Mouse (Mus musculus): ENCODE measurements around the gene Pacs1. TPM values are rescaled to one million over a fixed set of nuclear protein-coding genes. Genes with fewer than 3 reads are reported as not detected.
"Not testable (repeated sequence)": the region's sequence is repeated elsewhere in the genome, so short reads cannot be mapped to it uniquely, and the experiment has no call there.

The Pacs1 gene
- polyA plus RNA-seq, 1 experiment: not detected

DNA sequence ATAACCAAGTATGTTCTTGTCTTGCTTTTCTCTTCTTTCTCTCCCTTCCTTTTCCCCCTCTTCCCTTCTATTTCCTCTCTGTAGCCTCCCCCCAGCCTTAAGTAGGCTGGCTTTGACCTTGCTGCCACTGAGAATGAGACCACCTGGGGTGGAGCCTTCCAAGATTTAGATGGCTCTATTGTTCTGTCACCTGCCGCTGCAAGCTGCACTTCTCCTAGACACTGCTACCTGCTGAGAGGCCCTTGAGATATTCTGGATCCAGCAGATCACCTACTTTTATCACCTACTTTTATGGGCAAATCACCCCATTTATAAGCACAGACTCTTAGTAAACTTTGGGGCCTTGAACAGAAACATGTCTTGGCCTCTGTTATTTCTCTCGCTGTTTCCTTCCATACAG is 48.3 kb downstream of the Pacs1 start:
- Histone ChIP-seq H3K4me1 (ENCODE audit: control insufficient read depth, insufficient read depth, low read length) (no peaks in the 10 kb centered on the region), H3K4me3 (ENCODE audit: insufficient read depth, low read depth, low read length) (no peak overlapping the region), H3K27ac (ENCODE audit: insufficient read depth, low read depth, low read length) (no peak overlapping the region)
- TF ChIP-seq POLR2A (IDR thresholded peaks at IDR 0.05; ENCODE audit: insufficient read depth, low read depth, low read length): no peak
- no peak for TF ChIP-seq CTCF (IDR thresholded peaks at IDR 0.05; ENCODE audit: insufficient read depth, low read depth, low read length)
- WGBS: 60% methylated on average over 2 of the region's 2 CpGs

DNA sequence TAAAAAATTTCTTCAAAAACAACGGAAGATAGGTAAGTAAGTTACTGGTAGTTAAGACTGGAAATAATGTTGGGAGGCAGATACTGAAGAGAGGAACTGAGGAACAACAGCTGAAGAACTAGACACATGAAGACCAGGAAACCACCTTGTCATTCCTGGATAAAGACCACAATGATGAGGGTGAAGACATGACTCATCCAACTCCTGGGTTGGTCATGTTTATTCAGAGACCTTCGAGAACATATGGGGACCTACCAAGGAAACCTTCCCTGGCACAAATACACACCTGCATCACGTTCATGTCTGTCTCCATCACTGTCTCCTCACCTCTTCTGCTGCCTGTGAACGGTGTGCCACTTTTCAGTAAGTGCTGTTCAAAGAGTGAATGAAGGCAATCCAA is 48.8 kb downstream of the Pacs1 start:
- no peak overlapping the region for H3K4me3 ChIP-seq (ENCODE audit: insufficient read depth, low read depth, low read length)
- WGBS: 92% methylated on average over 4 of the region's 4 CpGs
- no peak overlapping the region for H3K27ac ChIP-seq (ENCODE audit: insufficient read depth, low read depth, low read length)
- no peaks in the 10 kb centered on the region for H3K4me1 ChIP-seq (ENCODE audit: control insufficient read depth, insufficient read depth, low read length)
- no peak for TF ChIP-seq CTCF (IDR thresholded peaks at IDR 0.05; ENCODE audit: insufficient read depth, low read depth, low read length)

DNA sequence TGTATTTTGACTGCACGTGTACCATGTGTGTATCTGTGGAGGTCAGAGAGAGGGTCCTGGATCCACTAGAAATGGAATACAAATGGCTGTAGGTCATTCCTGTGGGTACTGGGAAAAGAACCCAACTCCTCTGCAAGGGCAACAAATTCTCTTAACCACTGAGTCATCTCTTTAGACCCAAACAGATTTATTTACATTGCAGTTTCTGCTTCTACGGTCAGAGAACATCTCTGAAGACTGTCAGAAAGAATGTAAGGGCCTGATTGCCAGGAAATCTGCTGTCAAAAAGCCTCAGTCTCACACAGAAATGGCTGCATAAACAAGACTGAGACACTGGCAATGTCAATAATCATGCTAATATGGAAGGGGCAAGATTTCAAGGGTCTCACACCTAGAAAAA is 51.0 kb downstream of the Pacs1 start:
- no peak for TF ChIP-seq CTCF (IDR thresholded peaks at IDR 0.05; ENCODE audit: insufficient read depth, low read depth, low read length)
- no peak for TF ChIP-seq POLR2A (IDR thresholded peaks at IDR 0.05; ENCODE audit: insufficient read depth, low read depth, low read length)
- Histone ChIP-seq H3K27ac (ENCODE audit: insufficient read depth, low read depth, low read length) (no peak overlapping the region), H3K4me3 (ENCODE audit: insufficient read depth, low read depth, low read length) (no peak overlapping the region), H3K4me1 (ENCODE audit: control insufficient read depth, insufficient read depth, low read length) (no peaks in the 10 kb centered on the region)
- WGBS: 87% methylated on average over 2 of the region's 2 CpGs

DNA sequence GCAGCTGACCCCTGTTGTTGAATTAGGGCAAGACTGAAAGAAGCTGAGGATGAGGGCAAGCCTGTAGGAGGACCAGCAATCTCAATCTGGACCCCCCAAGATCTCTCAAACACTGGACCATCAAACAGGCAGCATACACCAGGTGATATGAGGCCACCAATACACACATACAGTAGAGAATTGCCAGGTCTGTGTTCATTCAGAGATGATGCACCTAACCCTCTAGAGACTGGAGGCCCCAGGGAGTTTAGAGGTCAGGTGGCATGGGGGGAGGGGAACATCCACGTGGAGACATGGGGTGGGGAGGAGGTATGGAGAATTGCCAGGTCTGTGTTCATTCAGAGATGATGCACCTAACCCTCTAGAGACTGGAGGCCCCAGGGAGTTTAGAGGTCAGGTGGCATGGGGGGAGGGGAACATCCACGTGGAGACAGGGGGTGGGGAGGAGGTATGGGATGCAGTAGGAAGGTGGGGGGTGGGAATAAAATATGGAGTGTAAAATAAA is 51.6 kb downstream of the Pacs1 start:
- not testable (repeated sequence) for H3K4me1 ChIP-seq (ENCODE audit: control insufficient read depth, insufficient read depth, low read length); H3K4me3 ChIP-seq (ENCODE audit: insufficient read depth, low read depth, low read length); H3K27ac ChIP-seq (ENCODE audit: insufficient read depth, low read depth, low read length)
- 25% methylated on average over 2 of the region's 2 CpGs for WGBS

DNA sequence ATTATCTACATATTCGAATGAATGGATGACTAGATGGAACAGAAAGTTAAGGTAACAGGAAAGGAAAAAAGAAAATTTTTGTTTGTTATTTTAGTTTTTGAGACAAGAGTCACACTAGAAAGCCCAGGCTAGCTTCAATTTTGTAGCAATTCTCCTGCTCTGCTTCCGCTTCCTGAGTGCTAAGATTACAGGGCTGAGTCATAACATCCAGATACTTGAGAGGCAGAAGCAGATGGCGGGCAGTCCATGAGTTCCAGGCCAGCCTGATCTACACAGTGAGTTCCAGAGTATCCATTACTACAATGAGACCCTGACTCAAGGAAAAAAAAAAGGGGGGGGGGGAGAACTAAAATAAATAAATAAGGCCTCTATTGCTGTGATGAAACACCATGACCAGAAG is 52.5 kb downstream of the Pacs1 start:
- Histone ChIP-seq H3K27ac (ENCODE audit: insufficient read depth, low read depth, low read length) (no peak overlapping the region), H3K4me1 (ENCODE audit: control insufficient read depth, insufficient read depth, low read length) (no peaks in the 10 kb centered on the region), H3K4me3 (ENCODE audit: insufficient read depth, low read depth, low read length) (no peak overlapping the region)
- 93% methylated on average over 3 of the region's 3 CpGs for WGBS
- TF ChIP-seq CTCF (IDR thresholded peaks at IDR 0.05; ENCODE audit: insufficient read depth, low read depth, low read length) (no peak), POLR2A (IDR thresholded peaks at IDR 0.05; ENCODE audit: insufficient read depth, low read depth, low read length) (no peak)

DNA sequence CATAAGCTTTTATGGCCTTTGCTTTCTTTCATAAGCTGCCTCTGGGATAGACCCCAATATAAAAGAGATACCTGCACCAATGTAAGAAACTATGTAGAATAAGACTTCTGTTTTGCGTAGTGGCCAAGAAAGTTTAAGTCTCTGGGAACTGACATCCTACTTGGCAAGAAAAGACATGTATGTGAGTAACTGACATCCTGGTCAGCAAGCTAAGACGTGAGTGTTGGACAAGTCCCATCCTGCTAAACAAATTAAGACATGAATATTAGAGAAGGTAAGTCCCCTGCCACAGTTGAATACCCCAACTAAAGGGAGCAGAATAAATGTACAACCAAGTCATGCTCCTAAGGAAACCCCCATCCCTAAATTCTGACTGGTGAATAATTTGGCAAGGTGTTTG is 71.2 kb downstream of the Pacs1 start:
- Histone ChIP-seq H3K27ac (ENCODE audit: insufficient read depth, low read depth, low read length) (no peak overlapping the region), H3K4me1 (ENCODE audit: control insufficient read depth, insufficient read depth, low read length) (no peaks in the 10 kb centered on the region), H3K4me3 (ENCODE audit: insufficient read depth, low read depth, low read length) (no peak overlapping the region)
- 91% methylated on average over 2 of the region's 2 CpGs for WGBS
- no peak for TF ChIP-seq CTCF (IDR thresholded peaks at IDR 0.05; ENCODE audit: insufficient read depth, low read depth, low read length)
- TF ChIP-seq POLR2A (IDR thresholded peaks at IDR 0.05; ENCODE audit: insufficient read depth, low read depth, low read length): no peak

DNA sequence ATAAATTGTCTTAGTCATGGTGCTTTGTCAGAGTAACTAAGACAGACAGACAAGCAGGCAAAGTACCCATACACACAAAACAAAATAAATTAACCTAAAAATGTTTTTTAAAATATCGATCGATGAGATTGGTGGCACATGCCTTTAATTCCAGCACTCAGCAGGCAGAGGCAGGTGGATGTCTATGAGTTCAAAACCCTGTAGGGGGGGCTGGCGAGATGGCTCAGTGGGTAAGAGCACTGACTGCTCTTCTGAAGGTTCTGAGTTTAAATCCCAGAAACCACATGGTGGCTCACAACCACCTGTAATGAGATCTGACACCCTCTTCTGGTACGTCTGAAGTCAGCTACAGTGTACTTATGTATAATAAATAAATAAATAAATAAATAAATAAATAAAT is 72.3 kb downstream of the Pacs1 start:
- 94% methylated on average over 4 of the region's 4 CpGs for WGBS
- not testable (repeated sequence) for H3K27ac ChIP-seq (ENCODE audit: insufficient read depth, low read depth, low read length); H3K4me1 ChIP-seq (ENCODE audit: control insufficient read depth, insufficient read depth, low read length); H3K4me3 ChIP-seq (ENCODE audit: insufficient read depth, low read depth, low read length)

DNA sequence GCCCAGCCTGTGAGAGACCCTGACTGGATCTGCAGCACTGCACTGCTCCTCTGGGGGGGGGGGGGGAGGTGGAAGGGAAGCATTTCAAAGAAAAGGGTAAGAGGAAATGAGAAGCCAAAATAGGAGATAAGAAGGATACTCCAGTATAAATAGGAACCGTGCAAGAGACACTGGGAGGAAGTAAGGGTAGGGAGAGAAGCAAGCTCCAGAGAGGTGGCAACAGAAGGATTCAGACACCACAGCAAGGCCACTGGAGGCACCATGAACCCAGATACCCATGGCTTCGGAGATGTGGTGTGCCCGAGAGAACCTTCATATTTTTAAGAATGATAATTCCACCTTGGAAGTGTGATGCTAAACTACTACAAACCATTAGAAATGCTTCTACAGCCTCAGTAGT is 74.4 kb downstream of the Pacs1 start:
- H3K27ac ChIP-seq (ENCODE audit: insufficient read depth, low read depth, low read length): no peak overlapping the region
- WGBS: 96% methylated on average over 3 of the region's 3 CpGs
- H3K4me1 ChIP-seq (ENCODE audit: control insufficient read depth, insufficient read depth, low read length): no peaks in the 10 kb centered on the region
- no peak for TF ChIP-seq POLR2A (IDR thresholded peaks at IDR 0.05; ENCODE audit: insufficient read depth, low read depth, low read length)
- no peak for TF ChIP-seq CTCF (IDR thresholded peaks at IDR 0.05; ENCODE audit: insufficient read depth, low read depth, low read length)
- H3K4me3 ChIP-seq (ENCODE audit: insufficient read depth, low read depth, low read length): no peak overlapping the region

DNA sequence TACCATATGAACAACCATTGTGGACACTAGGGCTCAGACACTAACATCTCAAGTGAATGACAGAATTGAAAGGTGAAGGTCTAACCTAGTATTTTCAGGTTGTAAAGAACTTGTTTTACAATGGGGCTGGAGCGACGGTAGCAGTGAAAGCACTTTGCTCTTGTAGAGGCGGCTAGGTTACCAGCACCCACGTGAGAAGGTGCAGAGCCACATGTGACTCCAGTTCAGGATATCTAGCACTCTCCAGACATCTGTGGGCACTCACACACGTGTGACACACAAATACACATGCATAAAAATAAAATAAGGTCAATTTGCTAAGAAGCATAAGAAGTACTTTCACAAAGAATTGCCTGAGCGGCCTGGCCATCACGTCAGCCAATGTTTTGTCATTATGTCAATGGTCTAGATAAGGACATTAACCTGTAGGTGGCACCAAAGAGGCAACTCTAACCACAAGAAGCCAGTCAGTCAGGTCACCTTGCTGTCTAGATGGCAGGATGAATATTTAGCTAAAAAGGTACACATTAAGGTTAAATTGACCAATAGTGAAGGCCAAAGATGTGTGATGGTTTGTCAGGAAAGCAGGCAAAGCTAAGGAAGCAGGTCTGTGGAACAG is 77.4 kb downstream of the Pacs1 start:
- H3K27ac ChIP-seq (ENCODE audit: insufficient read depth, low read depth, low read length): no peak overlapping the region
- H3K4me3 ChIP-seq (ENCODE audit: insufficient read depth, low read depth, low read length): no peak overlapping the region
- no peaks in the 10 kb centered on the region for H3K4me1 ChIP-seq (ENCODE audit: control insufficient read depth, insufficient read depth, low read length)
- TF ChIP-seq POLR2A (IDR thresholded peaks at IDR 0.05; ENCODE audit: insufficient read depth, low read depth, low read length) (no peak), CTCF (IDR thresholded peaks at IDR 0.05; ENCODE audit: insufficient read depth, low read depth, low read length) (no peak)
- 61% methylated on average over 7 of the region's 7 CpGs for WGBS

DNA sequence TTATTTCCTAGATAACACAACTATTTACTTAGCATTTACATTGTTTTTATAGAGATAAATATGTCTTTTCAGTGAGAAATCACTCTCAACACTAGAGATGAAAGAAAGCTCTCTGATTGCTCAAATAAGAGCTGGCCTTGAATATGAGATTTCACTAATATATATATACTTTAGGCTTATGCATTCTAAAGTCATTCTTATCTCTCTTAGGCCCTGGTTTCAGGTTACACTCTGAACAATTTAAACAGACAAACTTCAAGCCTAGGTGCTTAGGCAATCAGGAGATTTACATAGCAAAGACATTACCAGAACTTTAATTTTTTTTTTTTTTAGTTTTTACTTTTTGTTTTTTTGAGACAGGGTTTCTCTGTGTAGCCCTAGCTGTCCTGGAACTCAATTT is 80.5 kb downstream of the Pacs1 start:
- no peak overlapping the region for H3K4me3 ChIP-seq (ENCODE audit: insufficient read depth, low read depth, low read length)
- no peaks in the 10 kb centered on the region for H3K4me1 ChIP-seq (ENCODE audit: control insufficient read depth, insufficient read depth, low read length)
- TF ChIP-seq POLR2A (IDR thresholded peaks at IDR 0.05; ENCODE audit: insufficient read depth, low read depth, low read length) (no peak), CTCF (IDR thresholded peaks at IDR 0.05; ENCODE audit: insufficient read depth, low read depth, low read length) (no peak)
- H3K27ac ChIP-seq (ENCODE audit: insufficient read depth, low read depth, low read length): no peak overlapping the region
